Mouse (Mus musculus): ENCODE results near the gene Hmgcll1.

GRCm38 (mm10) chr9:76039711-76040110 is 25.1 kb downstream of the Hmgcll1 start:
- TF ChIP-seq CTCF (IDR thresholded peaks at IDR 0.05; ENCODE audit: low read depth, low read length) (no peak), POLR2A (IDR thresholded peaks at IDR 0.05; ENCODE audit: borderline replicate concordance, low read depth, low read length) (no peak)
